Mouse (Mus musculus): Measurements from ENCODE around the gene Twf1.

The Twf1 gene

DNA sequence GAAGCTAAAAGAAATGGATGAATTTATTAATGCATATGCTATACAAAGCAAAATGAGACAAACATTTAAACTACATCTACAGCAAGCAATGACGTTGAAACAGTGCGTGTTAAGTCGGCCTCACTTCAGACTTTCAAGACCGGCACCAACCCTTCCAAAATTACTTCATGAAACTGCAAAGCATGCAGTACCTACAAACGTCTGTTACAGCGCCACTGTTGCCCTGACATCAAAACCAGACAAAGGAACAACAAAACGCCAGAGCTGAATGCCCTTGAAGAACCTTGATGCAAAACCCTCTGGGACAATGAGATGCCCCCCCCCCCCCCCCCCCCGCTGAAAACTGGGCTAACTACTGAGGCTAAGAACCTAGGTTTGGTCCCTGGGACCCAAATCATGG lies 16.9 kb downstream of the Twf1 start:
- DNase-seq, result no peak

DNA sequence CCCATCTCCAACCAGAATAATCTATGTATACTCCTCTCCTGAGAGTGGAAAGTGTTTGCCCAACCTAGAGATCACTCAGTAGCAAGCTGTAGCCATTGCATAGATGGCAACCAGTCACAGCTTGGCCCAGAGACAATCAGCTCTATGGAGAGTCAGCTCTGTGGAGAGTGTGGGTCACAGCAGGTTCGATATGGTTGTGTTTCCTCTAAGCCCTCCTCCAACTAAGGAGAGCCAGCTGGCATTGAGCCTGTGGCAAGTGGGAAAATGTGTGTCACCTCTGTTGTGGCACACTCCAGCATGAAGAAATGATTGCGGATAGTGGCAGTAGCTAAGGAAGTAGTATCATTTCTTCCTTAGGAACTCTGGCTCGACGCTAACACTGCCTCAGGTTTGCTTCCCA lies 18.2 kb downstream of the Twf1 start:
- no peak for DNase-seq

DNA sequence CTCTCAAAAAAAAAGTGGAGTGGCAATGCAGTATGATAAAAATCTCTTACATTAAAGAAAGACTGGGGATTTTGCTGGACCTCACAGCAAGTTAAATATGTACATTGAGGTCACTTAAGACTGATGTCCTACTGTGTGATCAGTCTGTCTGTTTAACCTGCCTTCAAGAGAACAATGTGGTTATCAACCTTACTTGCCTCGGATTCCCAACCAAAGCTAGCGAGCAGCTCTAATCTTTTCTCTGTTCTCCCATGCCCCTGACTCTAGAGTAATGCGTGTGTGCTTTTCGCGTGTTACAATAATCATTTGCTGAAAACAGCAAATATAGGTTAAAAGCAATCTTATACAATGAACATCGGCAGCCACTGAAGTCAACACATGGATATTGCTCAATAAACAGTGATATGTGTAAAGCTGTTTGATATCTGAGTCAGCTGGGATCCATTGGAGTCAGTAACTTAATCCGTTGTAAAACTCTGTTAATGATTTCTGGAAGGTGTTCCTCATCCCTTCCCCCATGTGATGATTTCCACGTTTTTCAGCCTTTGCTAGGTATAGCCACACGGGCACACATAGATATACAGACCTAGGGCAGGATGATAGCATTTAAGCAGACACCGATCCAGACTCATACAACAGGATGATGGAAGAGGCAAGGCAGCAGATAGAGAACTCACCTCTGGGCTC lies 21.1 kb downstream of the Twf1 start:
- no peak for DNase-seq

DNA sequence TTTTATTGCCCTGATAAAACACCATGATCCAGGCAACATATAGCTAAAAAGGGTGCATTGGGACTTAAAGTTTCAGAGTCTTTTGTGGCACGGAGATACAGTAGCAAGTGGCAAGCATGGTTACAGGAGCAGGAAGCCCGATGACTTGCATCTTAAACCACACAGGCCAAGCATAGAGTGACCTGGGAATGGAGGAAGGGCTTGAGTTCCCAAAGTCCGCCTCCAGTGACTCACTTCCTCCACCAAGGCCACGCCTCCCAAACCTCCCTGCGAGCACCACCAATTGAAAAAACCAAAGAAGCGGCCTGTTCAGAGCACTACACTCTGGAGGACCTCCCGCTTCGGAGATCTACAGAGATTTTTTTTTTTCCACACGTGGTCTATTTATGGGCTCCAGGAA lies 23.8 kb downstream of the Twf1 start:
- no peak for DNase-seq

DNA sequence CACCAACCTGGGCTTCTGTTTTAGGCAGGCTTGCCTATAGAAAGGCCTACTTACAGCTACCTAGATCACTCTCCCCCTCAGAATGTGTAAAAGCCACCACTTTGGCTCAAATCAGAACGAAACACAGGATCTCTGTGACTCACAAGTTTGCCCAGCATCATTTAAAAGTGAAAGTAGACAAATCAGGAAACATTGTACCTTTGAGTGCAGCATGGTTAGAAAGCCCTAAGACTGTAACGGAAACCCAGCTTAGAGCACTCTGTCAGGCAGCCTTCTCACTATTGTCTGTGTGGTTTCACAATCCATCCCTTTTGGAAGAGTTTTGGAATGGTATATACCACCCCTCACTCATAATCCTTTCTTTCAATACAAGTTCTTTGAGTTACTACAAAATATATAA lies 24.8 kb downstream of the Twf1 start:
- DNase-seq, result no peak

DNA sequence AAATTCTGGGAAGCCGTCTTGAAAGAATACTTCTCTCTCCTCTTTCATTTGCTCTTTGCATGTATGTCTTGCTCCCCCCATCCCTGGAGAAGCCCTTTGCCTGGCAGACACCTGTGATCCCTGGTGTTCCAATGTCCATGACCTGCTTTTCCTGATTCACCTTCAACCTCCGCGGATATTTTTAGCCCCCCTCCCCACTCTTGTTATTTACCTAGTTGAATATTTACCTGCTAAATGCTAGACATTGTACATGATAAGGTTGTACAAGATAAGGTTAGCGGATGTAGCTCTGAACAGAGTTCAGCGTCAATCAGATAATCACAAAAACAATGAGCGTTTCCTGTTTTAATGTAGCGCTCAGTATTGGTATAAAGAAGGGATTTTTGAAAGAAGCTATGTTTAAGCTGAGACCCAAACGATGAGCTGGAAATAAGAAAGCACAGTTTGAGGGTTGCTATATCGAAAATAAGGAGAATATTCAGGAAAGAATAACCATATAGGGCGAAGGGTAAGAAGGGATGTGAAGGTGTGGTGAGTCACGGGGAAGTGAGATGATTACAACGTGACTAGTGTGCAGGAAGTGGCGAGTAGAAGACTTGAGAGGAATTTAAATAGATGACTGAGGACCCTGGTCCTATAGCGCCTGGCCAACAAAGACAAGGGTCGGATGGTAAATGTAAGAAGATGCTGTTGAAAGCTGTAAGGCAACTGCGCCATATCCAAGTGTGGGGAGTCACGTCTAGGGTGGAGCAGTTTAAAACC lies 30.6 kb downstream of the Twf1 start:
- no peak for DNase-seq

DNA sequence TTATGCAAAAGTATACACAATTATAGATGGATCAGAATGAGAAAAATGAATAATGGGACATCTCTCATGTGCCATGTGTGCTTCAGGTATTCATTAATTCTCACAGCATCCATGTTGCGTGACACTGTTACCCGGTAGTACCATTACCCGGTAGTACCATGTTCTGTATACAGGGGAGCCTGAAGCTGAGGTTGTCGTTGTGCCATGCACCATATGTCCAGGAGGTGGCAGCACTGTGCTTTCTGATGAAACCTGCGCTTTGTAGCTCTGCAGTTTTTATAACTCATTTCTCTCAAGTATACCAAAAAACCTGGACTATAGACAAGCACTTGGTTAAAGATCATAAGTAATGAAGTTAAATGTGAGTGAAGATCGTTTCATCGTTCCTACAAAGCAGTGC lies 32.2 kb downstream of the Twf1 start:
- peak; percentile 61 to 84 for DNase-seq

DNA sequence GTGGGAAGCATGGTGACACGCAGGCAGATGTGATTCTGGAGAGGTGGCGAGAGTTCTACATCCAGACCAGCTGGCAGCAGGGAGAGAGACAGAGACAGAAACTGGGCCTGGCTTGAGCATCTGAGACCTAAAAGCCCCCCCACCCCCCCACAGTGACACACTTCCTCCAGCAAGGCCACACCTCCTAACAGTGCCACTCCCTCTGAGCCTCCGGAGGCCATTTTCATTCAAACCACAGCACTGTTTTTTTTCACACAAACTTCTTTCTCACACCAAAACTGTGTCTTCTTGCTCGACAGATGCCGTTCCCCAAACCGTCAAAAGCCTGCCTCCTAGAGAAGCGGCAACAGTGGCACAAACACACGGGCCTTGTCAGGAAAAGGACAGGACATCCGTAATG lies 36.2 kb downstream of the Twf1 start:
- no peak for DNase-seq

DNA sequence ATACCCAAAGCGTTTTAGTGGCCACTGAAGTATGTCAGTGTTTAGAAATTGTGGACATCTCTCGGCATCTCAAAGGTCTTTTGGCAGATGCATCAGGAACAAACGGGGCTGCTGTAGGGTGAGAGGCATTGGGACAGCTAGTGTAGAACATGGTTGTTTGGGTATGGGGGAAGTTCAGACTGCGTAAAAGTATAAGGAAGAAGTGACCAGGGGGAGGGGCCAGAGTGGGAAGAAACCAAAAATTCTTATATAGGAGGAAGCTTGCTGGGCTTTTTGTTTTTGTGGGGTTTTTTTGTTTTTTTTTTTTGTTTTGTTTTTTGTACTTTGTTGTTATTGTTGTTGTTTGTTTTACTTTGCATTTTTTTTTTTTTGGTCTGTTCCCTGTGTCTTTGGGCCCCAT lies 44.8 kb downstream of the Twf1 start:
- no peak for DNase-seq

DNA sequence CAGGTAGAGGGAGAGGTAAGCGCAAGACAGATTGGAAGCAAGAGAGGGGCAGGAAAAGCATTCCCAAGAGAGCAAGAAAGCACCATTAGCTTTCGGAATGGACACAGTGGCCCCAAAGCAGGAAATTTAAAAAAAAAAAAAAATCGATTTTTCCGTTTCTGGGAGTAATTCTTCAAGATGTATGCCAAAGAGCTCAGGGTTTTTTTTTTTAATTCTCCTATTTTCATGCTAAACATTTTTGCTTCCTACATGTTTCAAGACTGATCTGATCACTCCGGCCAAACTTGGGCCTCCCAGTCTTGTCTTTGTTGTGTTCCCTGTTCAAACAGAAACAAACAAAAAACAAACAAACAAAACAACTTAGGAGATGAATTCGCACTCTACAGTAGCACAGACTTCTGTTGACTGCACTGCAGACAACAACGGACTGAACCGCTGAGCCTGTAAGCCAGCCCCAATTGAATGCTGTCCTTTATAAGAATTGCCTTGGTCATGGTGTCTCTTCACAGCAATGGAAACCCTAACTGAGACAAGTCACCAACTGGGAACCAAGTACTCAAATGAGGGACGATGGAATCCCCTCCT lies 45.5 kb downstream of the Twf1 start:
- DNase-seq, result no peak

DNA sequence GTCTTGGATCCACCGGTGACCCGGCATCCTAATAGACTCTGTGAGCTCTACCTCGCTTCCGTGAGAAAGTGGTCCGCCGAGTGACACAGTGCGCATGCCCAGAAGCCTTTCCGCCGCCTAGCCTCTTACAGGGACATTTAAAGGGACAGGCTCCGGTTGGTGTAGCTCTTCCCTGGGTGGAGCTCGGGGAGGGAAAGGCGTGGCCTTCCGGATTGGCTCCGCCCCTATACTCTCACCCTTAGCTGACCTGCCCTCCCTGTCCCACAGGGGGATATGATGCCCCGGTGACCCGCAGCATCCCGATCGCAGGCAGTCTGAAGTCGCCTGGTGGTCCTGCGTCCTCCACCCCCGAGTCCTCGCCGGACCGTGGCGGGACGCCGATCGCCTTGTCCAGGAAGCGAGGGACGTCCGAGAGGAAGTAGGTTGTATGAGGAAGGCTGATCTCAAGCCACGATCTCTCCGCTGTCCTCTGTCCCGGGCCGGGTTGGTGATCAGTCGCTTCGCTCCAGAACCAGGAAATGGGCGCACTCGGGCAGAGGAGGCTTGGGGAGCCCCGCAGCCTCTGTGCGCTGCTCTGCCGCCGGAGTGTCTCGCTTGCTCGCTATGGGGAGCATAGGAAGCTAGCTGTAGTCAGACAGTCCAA lies 46.2 kb downstream of the Twf1 start, which contains the start of the genes Pus7l and Irak4:
TSS of gene Pus7l (minus strand) at position 139 of the 643 bp plus-strand sequence.
TSS of gene Irak4 (plus strand) at position 235 of the 643 bp plus-strand sequence.
- peak; percentile 90 to 94 for DNase-seq

DNA sequence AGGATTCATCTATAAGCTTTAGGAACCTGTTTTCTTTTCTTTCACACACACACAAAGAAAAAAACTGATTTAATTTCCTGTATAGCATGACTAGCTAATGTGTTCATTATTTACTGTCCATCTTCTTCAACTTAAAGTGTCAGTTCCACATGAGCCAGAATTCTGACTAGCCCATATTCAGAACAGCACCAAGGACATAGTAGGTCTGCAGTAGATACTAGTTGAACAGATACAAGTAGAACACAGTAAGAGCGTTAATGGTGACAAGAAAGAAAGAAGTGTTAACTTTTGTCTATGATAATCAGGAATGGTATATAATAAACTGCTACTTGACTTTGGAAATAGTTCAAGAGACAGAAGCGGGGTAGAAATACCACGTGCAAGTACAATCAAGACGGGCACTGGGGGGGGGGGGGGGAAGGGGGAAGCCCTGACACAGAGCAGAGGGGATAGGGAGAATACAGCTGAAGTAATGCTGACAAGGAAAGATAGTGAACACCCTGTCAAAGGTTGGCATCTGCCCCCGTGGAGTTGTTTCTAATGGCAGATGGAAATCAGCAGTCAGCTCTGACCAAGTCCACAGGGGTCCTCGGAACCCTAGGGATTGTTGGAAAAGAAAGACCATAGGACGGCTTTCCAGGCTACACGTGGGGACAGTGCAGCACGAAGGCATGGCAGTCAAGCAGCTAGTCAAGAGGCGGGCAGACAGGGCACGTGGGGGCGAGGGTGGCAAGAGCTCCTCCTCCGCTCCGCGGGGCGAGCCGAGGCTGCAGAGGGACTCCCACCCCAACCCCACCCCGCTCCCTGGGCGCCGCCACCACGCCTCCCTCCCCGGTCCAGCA lies 46.9 kb downstream of the Twf1 start:
- DNase-seq, result no peak

DNA sequence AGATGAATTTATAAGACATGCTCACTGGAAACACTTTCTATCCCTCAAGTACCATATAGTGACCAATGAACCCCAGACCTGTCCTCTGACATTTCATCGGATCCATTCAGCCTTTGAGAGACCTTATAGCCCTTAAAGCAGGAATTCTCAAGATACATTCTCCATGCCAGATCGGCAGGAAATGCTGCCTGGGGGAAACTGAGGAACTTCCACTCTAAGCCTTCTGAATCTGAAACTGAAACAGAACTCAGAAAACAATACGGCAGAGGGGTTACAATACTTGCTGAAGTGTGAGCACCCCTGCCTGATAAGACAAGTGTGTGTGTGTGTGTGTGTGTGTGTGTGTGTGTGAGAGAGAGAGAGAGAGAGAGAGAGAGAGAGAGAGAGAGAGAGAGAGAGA lies 50.4 kb downstream of the Twf1 start:
- DNase-seq, result no peak

DNA sequence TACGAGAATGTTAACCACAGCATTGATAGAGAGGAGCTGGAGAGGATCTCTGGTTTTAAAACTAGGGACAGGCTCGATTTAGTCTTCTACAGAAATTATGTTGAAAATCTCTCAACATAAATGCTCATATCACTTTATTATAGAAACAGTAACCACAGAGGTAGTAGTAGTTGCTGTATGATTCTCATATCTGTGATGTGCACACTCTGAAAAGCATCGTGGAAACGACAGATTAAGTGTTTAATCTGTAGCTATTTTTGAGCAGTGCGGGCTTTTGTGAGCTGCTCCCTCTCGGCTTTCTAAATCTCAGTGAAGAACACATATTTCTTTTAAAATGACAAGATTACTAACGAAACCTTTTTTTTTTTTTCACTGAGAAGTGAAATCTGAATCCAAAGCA lies 54.2 kb downstream of the Twf1 start:
- DNase-seq, result no peak

DNA sequence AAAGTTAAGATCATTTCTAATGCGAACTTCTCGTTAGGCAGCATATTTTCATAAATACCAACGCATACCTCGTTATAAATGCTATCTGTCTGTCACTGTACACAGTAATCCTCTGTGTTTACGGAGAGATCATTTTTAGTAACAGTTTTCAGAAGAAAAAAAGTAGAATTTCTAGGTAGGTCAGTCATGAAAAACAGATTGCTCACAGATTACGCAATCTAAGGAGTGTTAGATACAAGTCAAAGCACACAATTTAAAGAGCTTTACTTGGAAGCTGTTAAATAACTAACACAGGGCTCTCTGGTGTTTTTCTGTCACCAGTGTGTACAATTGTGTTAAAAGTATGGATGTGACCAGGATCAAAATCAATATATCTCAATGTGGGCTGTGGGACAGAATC lies 56.7 kb downstream of the Twf1 start:
- DNase-seq, result no peak

DNA sequence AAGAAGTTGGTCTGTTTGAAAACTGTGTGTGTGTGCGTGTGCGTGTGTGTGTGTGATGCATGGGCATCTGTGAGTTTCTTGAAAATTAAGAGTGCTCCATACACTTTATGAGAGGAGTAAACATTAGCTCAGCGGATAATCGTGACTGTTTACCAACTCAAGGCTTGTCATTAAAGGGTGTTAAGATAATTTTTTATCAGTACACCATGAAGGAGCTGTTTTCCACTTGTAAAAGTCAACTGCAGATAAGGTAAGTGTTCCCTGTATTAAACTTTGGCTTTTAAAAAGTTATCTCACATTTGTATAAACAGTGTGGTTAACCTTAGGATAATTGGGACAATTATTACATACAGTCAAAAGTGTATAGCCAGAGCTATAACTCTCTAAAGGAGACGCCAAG lies 57.4 kb downstream of the Twf1 start:
- DNase-seq, result no peak

DNA sequence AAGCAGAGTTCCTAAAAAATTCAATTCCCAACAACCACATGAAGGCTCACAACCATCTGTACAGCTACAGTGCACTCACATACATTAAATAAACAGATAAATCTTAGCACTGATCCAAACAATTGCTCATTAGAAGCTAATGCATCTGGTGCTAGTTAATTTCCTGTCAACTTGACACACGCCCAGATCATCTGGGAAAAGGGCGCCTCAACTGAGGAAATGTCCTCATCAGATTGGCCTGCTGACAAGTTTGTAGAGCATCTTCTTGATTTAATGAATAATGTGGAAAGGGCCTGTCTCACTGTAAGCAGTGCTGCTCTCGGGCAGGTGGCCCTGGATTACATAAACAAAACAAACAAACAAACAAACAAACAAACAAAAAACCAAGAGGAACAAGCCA lies 59.2 kb downstream of the Twf1 start:
- no peak for DNase-seq
